Mouse (Mus musculus): ENCODE results near the gene Dmrtc1c1. TPM values are rescaled to one million over a fixed set of nuclear protein-coding genes. Genes with fewer than 3 reads are reported as not detected.

Gene Dmrtc1c1
- polyA plus RNA-seq (2012; rRNA removed; ENCODE audit: low replicate concordance) = not detected in 2 replicates

DNA sequence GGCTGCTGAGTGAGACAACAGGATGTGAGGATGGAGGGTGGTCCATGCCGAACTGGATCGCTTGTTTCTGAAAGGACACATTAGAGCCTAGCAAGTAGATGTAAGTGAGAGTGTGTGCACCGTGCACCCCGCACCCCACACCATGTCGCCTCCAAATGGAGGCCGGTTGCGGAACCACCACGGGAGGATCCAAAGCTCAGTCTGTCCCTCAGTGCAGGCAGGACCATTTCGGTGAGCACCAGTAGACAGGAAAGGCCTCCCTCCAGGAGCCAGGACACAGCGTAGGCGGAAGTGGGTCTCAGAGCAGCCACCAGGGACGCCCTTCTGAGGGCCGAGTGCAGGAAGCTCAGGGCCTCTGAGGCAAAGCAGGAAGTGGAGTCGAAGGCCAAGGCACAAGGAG lies at the start of gene Dmrtc1c1:
TSS of gene Dmrtc1c1 (plus strand) at position 301 of the 400 bp plus-strand sequence.

DNA sequence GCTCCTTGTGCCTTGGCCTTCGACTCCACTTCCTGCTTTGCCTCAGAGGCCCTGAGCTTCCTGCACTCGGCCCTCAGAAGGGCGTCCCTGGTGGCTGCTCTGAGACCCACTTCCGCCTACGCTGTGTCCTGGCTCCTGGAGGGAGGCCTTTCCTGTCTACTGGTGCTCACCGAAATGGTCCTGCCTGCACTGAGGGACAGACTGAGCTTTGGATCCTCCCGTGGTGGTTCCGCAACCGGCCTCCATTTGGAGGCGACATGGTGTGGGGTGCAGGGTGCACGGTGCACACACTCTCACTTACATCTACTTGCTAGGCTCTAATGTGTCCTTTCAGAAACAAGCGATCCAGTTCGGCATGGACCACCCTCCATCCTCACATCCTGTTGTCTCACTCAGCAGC lies 51.8 kb downstream of the Dmrtc1c1 start, which contains the start of gene Dmrtc1c2:
TSS of gene Dmrtc1c2 (minus strand) at position 101 of the 400 bp plus-strand sequence.

Other genes starting within 250 kb of the Dmrtc1c1 start
- gene Phka1, start 158.7 kb upstream of the Dmrtc1c1 start, polyA plus RNA-seq (2012; rRNA removed; ENCODE audit: low replicate concordance) = 4.4 and 41.8 TPM in 2 replicates
- not detected in 2 replicates for gene Gm3880, start 116.0 kb upstream of the Dmrtc1c1 start, polyA plus RNA-seq (2012; rRNA removed; ENCODE audit: low replicate concordance)
- gene Gm9112, start 95.3 kb upstream of the Dmrtc1c1 start, polyA plus RNA-seq (2012; rRNA removed; ENCODE audit: low replicate concordance) = not detected in 2 replicates
- not detected in 2 replicates for gene Dmrtc1b, start 95.1 kb upstream of the Dmrtc1c1 start, polyA plus RNA-seq (2012; rRNA removed; ENCODE audit: low replicate concordance)
- gene Dmrtc1c2, start 51.7 kb downstream of the Dmrtc1c1 start, polyA plus RNA-seq (2012; rRNA removed; ENCODE audit: low replicate concordance) = 0.22 TPM in 1 of 2 replicates, not detected in the other
- gene 1700031F05Rik, start 65.0 kb downstream of the Dmrtc1c1 start, polyA plus RNA-seq (2012; rRNA removed; ENCODE audit: low replicate concordance) = not detected in 2 replicates
- 0.12 TPM in 1 of 2 replicates, not detected in the other for gene Dmrtc1a, start 105.7 kb downstream of the Dmrtc1c1 start, polyA plus RNA-seq (2012; rRNA removed; ENCODE audit: low replicate concordance)
- gene 1700011M02Rik, start 105.9 kb downstream of the Dmrtc1c1 start, polyA plus RNA-seq (2012; rRNA removed; ENCODE audit: low replicate concordance) = not detected in 2 replicates
- gene 1700018G05Rik, start 125.4 kb downstream of the Dmrtc1c1 start, polyA plus RNA-seq (2012; rRNA removed; ENCODE audit: low replicate concordance) = not detected in 2 replicates

All from mammary gland, adult 2 months (tissue).